Mouse (Mus musculus) intestine, postnatal 0 days (tissue): Measurements from ENCODE around the gene Psd. TPM values are rescaled to one million over a fixed set of nuclear protein-coding genes. Genes with fewer than 3 reads are reported as not detected.

Experiments
- ATAC-seq: fragments of 200-750 bp; cut with Nextera tagmentation; 2 replicates; pipeline ENCODE4 v1.8.0; 2017; ENCODE audit warnings: mild to moderate bottlenecking, moderate TSS enrichment, moderate library complexity
- H3K27ac ChIP-seq: fragments of 300-500 bp; sonication (generic); 2 replicates; pipeline ENCODE4 v1.5.1; 2014; ENCODE audit warnings: mild to moderate bottlenecking, low read depth, low read length, moderate library complexity
- H3K27me3 ChIP-seq: fragments of 300-500 bp; sonication (generic); replicated peaks from 2 replicates; pipeline ENCODE4 v1.6.1; 2014; ENCODE audit warnings: low read length, mixed read lengths; ENCODE audit not compliant: control insufficient read depth, insufficient read depth
- H3K36me3 ChIP-seq: fragments of 300-500 bp; sonication (generic); 2 replicates; pipeline ENCODE4 v1.6.1; 2014; ENCODE audit warnings: mild to moderate bottlenecking, moderate library complexity; ENCODE audit not compliant: control insufficient read depth, insufficient read depth
- H3K4me1 ChIP-seq: fragments of 300-500 bp; sonication (generic); replicated peaks from 2 replicates; pipeline ENCODE4 v1.6.1; 2014; ENCODE audit warnings: antibody characterized with exemption, low read length, mixed read lengths; ENCODE audit not compliant: control insufficient read depth, insufficient read depth
- H3K4me2 ChIP-seq: fragments of 300-500 bp; sonication (generic); replicated peaks from 2 replicates; pipeline ENCODE4 v1.6.1; 2014; ENCODE audit warnings: low read depth, mild to moderate bottlenecking, moderate library complexity
- H3K4me3 ChIP-seq: fragments of 300-500 bp; sonication (generic); 2 replicates; pipeline ENCODE4 v1.5.1; 2014; ENCODE audit warnings: low read depth, low read length
- H3K9ac ChIP-seq: fragments of 300-500 bp; sonication (generic); 2 replicates; pipeline ENCODE4 v1.6.1; 2014; ENCODE audit warnings: mild to moderate bottlenecking, low read depth, low read length
- H3K9me3 ChIP-seq: fragments of 300-500 bp; sonication (generic); 2 replicates; pipeline ENCODE4 v1.6.1; 2016; ENCODE audit warnings: mixed run types; ENCODE audit not compliant: control insufficient read depth
- CTCF ChIP-seq: sonication (generic); IDR thresholded peaks from 2 replicates; pipeline ENCODE4 v1.5.1; 2016; ENCODE audit warnings: low read depth, mild to moderate bottlenecking, control low read depth, antibody characterized with exemption, moderate library complexity
- WGBS: fragments of 180-500 bp; shearing (Covaris S2); extraction: QIAGEN DNeasy Blood & Tissue Kit; methylation state at CpG from one replicate; pipeline ENCODE4 v1.1.7; 2014; 5-methylcytosine and 5-hydroxymethylcytosine counted together
- polyA plus RNA-seq: library from polyadenylated mRNA; unstranded; fragments of >200 nt; fragmentation: Nextera tagmentation; extraction: Ambion mirVana; gene quantifications from 2 replicates; pipeline ENCODE4 v1.2.1, GENCODE M21; 2015

Gene Psd
- polyA plus RNA-seq, 1 experiment from 2014 or later: 30.1 TPM

- H3K27me3 ChIP-seq: peaks cover 36% of the 10 kb centered on the region
- no peak overlapping the region for H3K27ac ChIP-seq
- no peak overlapping the region for H3K9ac ChIP-seq
- H3K4me2 ChIP-seq: no peak overlapping the region
- no peak overlapping the region for H3K4me3 ChIP-seq
- no peak for TF ChIP-seq CTCF
- no peak for ATAC-seq
- 0 out of 2 replicates have a peak, but pooled peaks cover 7% of the 10 kb centered on the region for H3K4me1 ChIP-seq
- peaks cover 27% of the 10 kb centered on the region for H3K36me3 ChIP-seq
- no peaks in the 10 kb centered on the region for H3K9me3 ChIP-seq
- WGBS: 75% methylated on average over 6 of the region's 6 CpGs
Measured at GRCm38 (mm10) chr19:46313591-46313990, 13.4 kb downstream of the Psd start.

- no peak for ATAC-seq
- Histone ChIP-seq H3K4me2 (no peak overlapping the region), H3K9ac (no peak overlapping the region), H3K36me3 (peaks cover 27% of the 10 kb centered on the region), H3K4me1 (0 out of 2 replicates have a peak, but pooled peaks cover 7% of the 10 kb centered on the region), H3K4me3 (no peak overlapping the region), H3K9me3 (no peaks in the 10 kb centered on the region), H3K27ac (no peak overlapping the region), H3K27me3 (peaks cover 31% of the 10 kb centered on the region)
- WGBS: 90% methylated on average over 9 of the region's 9 CpGs
- TF ChIP-seq CTCF: no peak
Measured at GRCm38 (mm10) chr19:46313116-46313515, 13.8 kb downstream of the Psd start.

GRCm38 (mm10) chr19:46312566-46312965, 14.4 kb downstream of the Psd start:
- no peaks in the 10 kb centered on the region for H3K9me3 ChIP-seq
- ATAC-seq: no peak
- TF ChIP-seq CTCF: no peak
- WGBS: 93% methylated on average over 20 of the region's 21 CpGs
- H3K36me3 ChIP-seq: peaks cover 28% of the 10 kb centered on the region
- H3K9ac ChIP-seq: no peak overlapping the region
- 0 out of 2 replicates have a peak, but pooled peaks cover 7% of the 10 kb centered on the region for H3K4me1 ChIP-seq
- H3K4me3 ChIP-seq: no peak overlapping the region
- no peak overlapping the region for H3K4me2 ChIP-seq
- peaks cover 27% of the 10 kb centered on the region for H3K27me3 ChIP-seq
- H3K27ac ChIP-seq: no peak overlapping the region

- Histone ChIP-seq H3K27me3 (peaks cover 14% of the 10 kb centered on the region), H3K4me2 (no peak overlapping the region), H3K27ac (no peak overlapping the region), H3K9ac (no peak overlapping the region), H3K9me3 (no peaks in the 10 kb centered on the region), H3K4me1 (0 out of 2 replicates have a peak, but pooled peaks cover 7% of the 10 kb centered on the region), H3K4me3 (no peak overlapping the region), H3K36me3 (peaks cover 37% of the 10 kb centered on the region)
- ATAC-seq: no peak
- 86% methylated on average over 9 of the region's 9 CpGs for WGBS
- TF ChIP-seq CTCF: no peak
Measured at GRCm38 (mm10) chr19:46311341-46311740, 15.6 kb downstream of the Psd start.

GRCm38 (mm10) chr19:46310312-46310865, 16.6 kb downstream of the Psd start:
- TF ChIP-seq CTCF: no peak
- Histone ChIP-seq H3K36me3 (peaks cover 37% of the 10 kb centered on the region), H3K27me3 (peaks cover 8% of the 10 kb centered on the region; the same call in 1 of the 2 replicates), H3K9me3 (no peaks in the 10 kb centered on the region), H3K4me2 (no peak overlapping the region), H3K9ac (no peak overlapping the region), H3K27ac (no peak overlapping the region), H3K4me3 (no peak overlapping the region), H3K4me1 (0 out of 2 replicates have a peak, but pooled peaks cover 7% of the 10 kb centered on the region)
- WGBS: 88% methylated on average over 12 of the region's 12 CpGs
- no peak for ATAC-seq

- Histone ChIP-seq H3K27ac (no peak overlapping the region), H3K4me3 (no peak overlapping the region), H3K4me2 (no peak overlapping the region), H3K9ac (no peak overlapping the region), H3K4me1 (0 out of 2 replicates have a peak, but pooled peaks cover 7% of the 10 kb centered on the region), H3K9me3 (no peaks in the 10 kb centered on the region), H3K36me3 (peaks cover 37% of the 10 kb centered on the region), H3K27me3 (0 out of 2 replicates have a peak, but pooled peaks cover 8% of the 10 kb centered on the region)
- no peak for TF ChIP-seq CTCF
- no peak for ATAC-seq
- 77% methylated on average over 21 of the region's 21 CpGs for WGBS
Measured at GRCm38 (mm10) chr19:46309651-46310305, 17.2 kb downstream of the Psd start.
